Mouse (Mus musculus): ENCODE measurements around the gene Gas6. TPM values are rescaled to one million over a fixed set of nuclear protein-coding genes. Genes with fewer than 3 reads are reported as not detected.
A peak's percentile ranks its signal among the peaks of the same experiment; 100 is the strongest.

The Gas6 gene
- 43.5 and 47.1 TPM in 2 replicates for polyA plus RNA-seq (2014; fragmentation: Nextera tagmentation; extraction: Ambion mirVana)

- peak; percentile 64 for ATAC-seq (ENCODE audit: insufficient read depth)
- Histone ChIP-seq H3K36me3 (ENCODE audit: insufficient read depth) (no peaks in the 10 kb centered on the region), H3K4me1 (ENCODE audit: insufficient read depth) (peaks cover 8% of the 10 kb centered on the region; the same call in 1 of the 2 replicates), H3K9me3 (ENCODE audit: low read depth, low read length) (no peaks in the 10 kb centered on the region), H3K4me3 (ENCODE audit: low read depth, low read length) (peak within 1 kb of the TSS; percentile 55), H3K27ac (ENCODE audit: low read depth) (no peak within 1 kb of the TSS), H3K4me2 (peak within 1 kb of the TSS; percentile 89), H3K27me3 (ENCODE audit: insufficient read depth, low read length) (peaks cover 17% of the 10 kb centered on the region), H3K9ac (peak within 1 kb of the TSS; percentile 52)
- DNase-seq = peak; percentile 65
- no peak for TF ChIP-seq CTCF (IDR thresholded peaks at IDR 0.05; ENCODE audit: low read depth)
- WGBS = 2% methylated on average over 58 of the region's 64 CpGs
Measured at GRCm38 (mm10) chr8:13493858-13494631, at the start of gene Gas6. Gene Gas6 (minus strand): TSS chr8:13494490.

DNA sequence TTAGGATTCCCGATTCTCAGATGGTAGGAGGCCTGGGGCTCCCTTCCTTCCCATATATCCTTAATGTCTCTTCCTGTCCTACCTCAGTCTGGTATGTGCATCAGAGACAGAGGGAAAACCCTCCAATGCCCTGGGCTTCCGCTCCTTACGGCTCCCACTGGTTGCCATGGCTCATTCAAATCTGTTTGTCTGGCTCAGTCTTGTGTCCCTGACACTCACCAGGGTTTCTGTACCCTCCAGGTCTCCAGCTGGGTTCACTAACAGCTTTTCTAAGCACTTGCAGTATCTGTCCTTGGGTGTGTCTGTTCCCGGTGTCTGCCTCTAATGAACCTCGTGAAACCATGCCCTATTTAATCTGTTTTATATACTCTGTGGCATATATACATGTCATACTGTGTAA is 47.2 kb upstream of the Gas6 start:
- Histone ChIP-seq H3K36me3 (ENCODE audit: insufficient read depth) (no peaks in the 10 kb centered on the region), H3K9ac (no peak overlapping the region), H3K9me3 (ENCODE audit: low read depth, low read length) (no peaks in the 10 kb centered on the region), H3K27ac (ENCODE audit: low read depth) (no peak overlapping the region), H3K27me3 (ENCODE audit: insufficient read depth, low read length) (no peaks in the 10 kb centered on the region), H3K4me3 (ENCODE audit: low read depth, low read length) (no peak overlapping the region), H3K4me1 (ENCODE audit: insufficient read depth) (peaks cover 3% of the 10 kb centered on the region; the same call in 1 of the 2 replicates), H3K4me2 (no peak overlapping the region)
- DNase-seq (no peak), ATAC-seq (ENCODE audit: insufficient read depth) (no peak)
- 74% methylated on average over 5 of the region's 5 CpGs for WGBS
- no peak for TF ChIP-seq CTCF (IDR thresholded peaks at IDR 0.05; ENCODE audit: low read depth)

- no peak overlapping the region for H3K27ac ChIP-seq (ENCODE audit: low read depth)
- DNase-seq (peak; percentile 28), ATAC-seq (ENCODE audit: insufficient read depth) (no peak)
Measured at GRCm38 (mm10) chr8:13540122-13540521, 45.8 kb upstream of the Gas6 start.

DNA sequence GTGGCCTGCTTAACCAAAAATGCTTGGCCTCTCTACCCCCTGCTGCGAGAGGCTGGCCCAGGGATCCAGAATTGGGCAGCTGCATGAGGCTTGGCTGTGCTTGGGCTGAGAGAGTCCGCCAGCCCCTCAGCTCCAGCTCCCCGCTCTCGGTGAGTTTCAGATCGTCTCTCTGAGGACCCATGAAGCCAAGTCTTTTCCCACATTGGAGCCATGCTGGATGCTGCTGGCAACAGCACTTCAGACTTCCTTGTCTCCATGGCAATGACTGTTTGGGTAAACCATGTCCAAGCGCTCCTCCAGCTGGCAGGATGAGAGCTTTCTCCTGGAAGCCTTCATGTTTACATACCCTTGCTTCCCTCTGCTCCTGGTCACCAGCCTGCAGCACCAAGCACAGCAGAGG is 44.5 kb upstream of the Gas6 start:
- 41% methylated on average over 6 of the region's 6 CpGs for WGBS
- H3K4me3 ChIP-seq (ENCODE audit: low read depth, low read length) = no peak overlapping the region

More at GRCm38 (mm10) chr8:13540122-13540521, 45.8 kb upstream of the Gas6 start:
- Histone ChIP-seq H3K4me2 (no peak overlapping the region), H3K4me1 (ENCODE audit: insufficient read depth) (peaks cover 3% of the 10 kb centered on the region; the same call in 1 of the 2 replicates), H3K9ac (no peak overlapping the region), H3K9me3 (ENCODE audit: low read depth, low read length) (no peaks in the 10 kb centered on the region), H3K36me3 (ENCODE audit: insufficient read depth) (no peaks in the 10 kb centered on the region), H3K27me3 (ENCODE audit: insufficient read depth, low read length) (no peaks in the 10 kb centered on the region), H3K4me3 (ENCODE audit: low read depth, low read length) (no peak overlapping the region)
- WGBS = 72% methylated on average over 5 of the region's 5 CpGs
- TF ChIP-seq CTCF (IDR thresholded peaks at IDR 0.05; ENCODE audit: low read depth) = no peak

GRCm38 (mm10) chr8:13537102-13537501 is 42.8 kb upstream of the Gas6 start:
- 37% methylated on average over 2 of the region's 2 CpGs for WGBS
- Histone ChIP-seq H3K27ac (ENCODE audit: low read depth) (no peak overlapping the region), H3K4me1 (ENCODE audit: insufficient read depth) (peaks cover 7% of the 10 kb centered on the region; the same call in 1 of the 2 replicates), H3K27me3 (ENCODE audit: insufficient read depth, low read length) (no peaks in the 10 kb centered on the region), H3K36me3 (ENCODE audit: insufficient read depth) (no peaks in the 10 kb centered on the region), H3K4me3 (ENCODE audit: low read depth, low read length) (no peak overlapping the region), H3K4me2 (no peak overlapping the region), H3K9ac (no peak overlapping the region), H3K9me3 (ENCODE audit: low read depth, low read length) (no peaks in the 10 kb centered on the region)
- TF ChIP-seq CTCF (IDR thresholded peaks at IDR 0.05; ENCODE audit: low read depth) = no peak
- ATAC-seq (ENCODE audit: insufficient read depth) (no peak), DNase-seq (no peak)

More for the DNA sequence above, 44.5 kb upstream of the Gas6 start:
- Histone ChIP-seq H3K27ac (ENCODE audit: low read depth) (0 out of 2 replicates have a peak overlapping the region, but pooled peaks have one; percentile 18), H3K4me1 (ENCODE audit: insufficient read depth) (peaks cover 3% of the 10 kb centered on the region; the same call in 1 of the 2 replicates), H3K36me3 (ENCODE audit: insufficient read depth) (no peaks in the 10 kb centered on the region), H3K9me3 (ENCODE audit: low read depth, low read length) (no peaks in the 10 kb centered on the region), H3K4me2 (no peak overlapping the region), H3K9ac (no peak overlapping the region), H3K27me3 (ENCODE audit: insufficient read depth, low read length) (no peaks in the 10 kb centered on the region)
- ATAC-seq (ENCODE audit: insufficient read depth) (peak; percentile 90), DNase-seq (peak; percentile 84)
- TF ChIP-seq CTCF (IDR thresholded peaks at IDR 0.05; ENCODE audit: low read depth) = peak; percentile 40

GRCm38 (mm10) chr8:13533123-13533522 is 38.8 kb upstream of the Gas6 start:
- no peak overlapping the region for H3K9ac ChIP-seq
- no peak overlapping the region for H3K27ac ChIP-seq (ENCODE audit: low read depth)
- H3K4me2 ChIP-seq = no peak overlapping the region
- TF ChIP-seq CTCF (IDR thresholded peaks at IDR 0.05; ENCODE audit: low read depth) = no peak
- DNase-seq = no peak
- no peaks in the 10 kb centered on the region for H3K9me3 ChIP-seq (ENCODE audit: low read depth, low read length)
- no peak for ATAC-seq (ENCODE audit: insufficient read depth)
- no peaks in the 10 kb centered on the region for H3K27me3 ChIP-seq (ENCODE audit: insufficient read depth, low read length)
- H3K36me3 ChIP-seq (ENCODE audit: insufficient read depth) = no peaks in the 10 kb centered on the region
- H3K4me3 ChIP-seq (ENCODE audit: low read depth, low read length) = no peak overlapping the region
- H3K4me1 ChIP-seq (ENCODE audit: insufficient read depth) = peaks cover 39% of the 10 kb centered on the region
- WGBS = 73% methylated on average over 8 of the region's 8 CpGs

DNA sequence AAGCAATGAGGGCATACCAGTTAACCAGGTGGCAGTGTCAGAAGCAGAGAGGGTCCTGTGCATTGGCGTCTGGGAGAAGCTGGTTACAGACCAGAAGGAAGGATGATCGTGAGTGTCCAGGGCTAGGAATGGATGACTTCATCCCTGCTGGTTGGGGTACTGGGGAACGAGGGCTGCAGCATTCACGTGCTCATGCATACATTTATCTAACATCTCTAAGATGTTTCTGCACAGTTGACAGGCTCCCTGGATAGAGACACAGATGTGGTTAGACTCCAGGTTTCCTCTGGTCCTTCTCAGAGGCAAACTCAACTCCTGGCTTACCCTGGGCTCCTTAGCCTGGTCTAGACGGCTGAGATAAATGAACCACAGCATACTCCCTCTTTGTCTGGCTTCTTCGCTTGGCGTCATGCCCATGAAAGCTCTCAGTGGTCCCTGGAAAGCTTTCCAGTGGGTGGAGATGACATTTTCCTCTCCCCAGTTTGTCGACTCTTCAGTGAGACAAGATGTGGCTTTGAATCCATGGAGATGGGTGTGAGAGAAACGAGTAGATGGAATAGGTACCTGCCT is 37.4 kb upstream of the Gas6 start:
- H3K27me3 ChIP-seq (ENCODE audit: insufficient read depth, low read length) = no peaks in the 10 kb centered on the region
- no peaks in the 10 kb centered on the region for H3K9me3 ChIP-seq (ENCODE audit: low read depth, low read length)
- no peak overlapping the region for H3K9ac ChIP-seq
- no peak overlapping the region for H3K4me3 ChIP-seq (ENCODE audit: low read depth, low read length)
- peak overlapping the region; percentile 4 for H3K4me2 ChIP-seq
- no peaks in the 10 kb centered on the region for H3K36me3 ChIP-seq (ENCODE audit: insufficient read depth)
- no peak for TF ChIP-seq CTCF (IDR thresholded peaks at IDR 0.05; ENCODE audit: low read depth)
- 32% methylated on average over 9 of the region's 9 CpGs for WGBS
- DNase-seq = peak; percentile 77
- ATAC-seq (ENCODE audit: insufficient read depth) = no peak
- peaks cover 39% of the 10 kb centered on the region for H3K4me1 ChIP-seq (ENCODE audit: insufficient read depth)
- peak overlapping the region; percentile 91 for H3K27ac ChIP-seq (ENCODE audit: low read depth)

Measured in lung, embryonic 14.5 days (tissue).